Mouse (Mus musculus) cerebellum, adult (tissue): ENCODE data around the gene Plxnd1.

Experiments used
- ATAC-seq: cut with Nextera tagmentation; 2 replicates; pipeline ENCODE4 v1.9.2; 2017; ENCODE audit warnings: mild to moderate bottlenecking, moderate library complexity, mixed read lengths; ENCODE audit not compliant: insufficient number of reproducible peaks, low FRiP score, low TSS enrichment

Plxnd1 gene

GRCm38 (mm10) chr6:115994877-115995520 is at the start of gene Plxnd1:
Plxnd1 (minus strand) TSS chr6:115995005.
- ATAC-seq, result peak; percentile 47; the same call in 1 of the 2 replicates

GRCm38 (mm10) chr6:116044039-116044438 is 49.2 kb upstream of the Plxnd1 start:
- no peak for ATAC-seq

DNA sequence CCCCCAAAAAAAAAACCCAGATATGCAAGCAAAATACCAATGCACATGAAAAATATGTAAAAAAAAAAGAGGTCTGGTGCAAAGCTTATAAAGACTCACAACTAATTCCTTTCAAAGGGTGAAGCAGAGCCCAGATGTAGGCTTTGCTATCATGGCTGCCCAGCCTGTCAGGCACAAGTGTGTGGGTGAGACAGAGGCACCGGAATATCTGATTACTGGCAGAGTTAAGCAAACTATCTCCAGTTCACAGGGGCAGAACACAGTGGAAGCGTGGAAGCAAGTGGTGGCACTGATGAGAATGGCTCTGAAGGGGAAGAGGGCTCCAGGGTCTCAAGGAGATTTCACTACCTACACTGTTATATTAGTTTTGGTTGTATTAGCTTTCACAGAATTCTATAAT is 43.4 kb upstream of the Plxnd1 start:
- ATAC-seq, result no peak

GRCm38 (mm10) chr6:116037281-116037831 is 42.6 kb upstream of the Plxnd1 start:
- peak; percentile 74 for ATAC-seq

- ATAC-seq, result no peak
These were observed 41.8 kb upstream of the Plxnd1 start for GRCm38 (mm10) chr6:116036555-116036954.

- ATAC-seq, result no peak
These were observed 36.2 kb upstream of the Plxnd1 start for GRCm38 (mm10) chr6:116031052-116031451.

DNA sequence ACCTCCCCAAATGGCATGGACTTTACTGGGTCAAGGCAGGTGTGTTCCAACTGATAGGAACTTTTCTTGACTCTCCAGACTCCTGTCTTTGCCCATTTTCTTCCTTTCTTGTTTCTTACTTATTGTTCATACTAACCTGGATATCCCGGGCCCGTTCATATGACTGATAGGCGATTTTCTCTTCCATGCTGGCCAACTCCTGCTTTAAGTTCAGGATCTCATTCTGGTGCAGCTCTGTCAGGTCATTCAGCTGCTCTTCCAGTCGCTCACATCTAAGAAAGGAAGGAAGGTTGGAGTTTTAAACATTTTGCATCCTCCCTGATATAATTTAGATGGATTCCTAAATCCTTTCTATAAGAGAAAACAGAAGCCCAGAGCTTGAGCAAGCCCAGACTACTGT is 29.9 kb upstream of the Plxnd1 start:
- ATAC-seq, result no peak

DNA sequence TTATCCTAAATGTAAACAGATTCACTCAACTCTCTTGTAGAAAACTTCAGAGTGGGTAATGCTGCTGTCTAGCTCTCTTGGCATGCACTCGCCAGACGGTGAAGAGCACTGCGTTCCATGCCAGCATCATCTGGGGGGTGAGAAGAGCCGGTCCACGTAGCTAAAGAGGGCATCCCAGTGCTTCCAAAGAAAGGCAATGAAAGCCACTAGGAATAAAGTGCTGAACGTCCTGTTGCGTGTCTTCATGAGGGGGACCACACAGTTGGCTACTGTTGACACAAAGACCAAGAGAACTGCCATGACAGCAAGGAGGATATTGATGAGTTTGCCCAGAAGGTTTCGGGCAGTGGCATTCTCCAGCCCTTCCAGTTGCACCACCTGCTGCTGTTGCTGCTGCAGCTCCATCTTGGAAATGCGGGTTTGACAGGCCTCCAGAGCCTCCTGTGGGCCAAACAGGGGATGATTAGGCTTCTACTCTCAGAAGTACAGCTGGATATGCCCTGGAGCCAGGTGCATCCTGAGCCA is 27.2 kb upstream of the Plxnd1 start:
- ATAC-seq, result peak; percentile 31; the same call in 1 of the 2 replicates

DNA sequence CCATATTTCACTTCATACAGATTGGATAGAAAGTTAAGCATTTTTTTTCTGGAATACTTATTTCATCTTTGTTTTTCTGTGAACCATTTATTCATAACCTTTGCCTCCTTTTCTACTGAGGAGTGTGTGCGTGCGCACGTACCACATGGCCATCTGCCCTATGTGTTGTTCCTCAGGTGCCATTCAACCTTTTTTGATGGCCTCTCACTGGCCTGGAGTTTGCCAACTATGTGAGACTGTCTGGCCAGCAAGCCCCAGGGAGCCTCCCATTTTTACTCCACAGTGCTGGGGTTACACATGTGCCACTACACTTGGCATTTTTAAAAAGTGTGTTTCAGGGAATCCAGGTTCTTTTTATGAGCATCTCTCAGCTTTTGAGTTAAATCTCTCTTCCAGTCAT is 21.1 kb upstream of the Plxnd1 start:
- no peak for ATAC-seq

DNA sequence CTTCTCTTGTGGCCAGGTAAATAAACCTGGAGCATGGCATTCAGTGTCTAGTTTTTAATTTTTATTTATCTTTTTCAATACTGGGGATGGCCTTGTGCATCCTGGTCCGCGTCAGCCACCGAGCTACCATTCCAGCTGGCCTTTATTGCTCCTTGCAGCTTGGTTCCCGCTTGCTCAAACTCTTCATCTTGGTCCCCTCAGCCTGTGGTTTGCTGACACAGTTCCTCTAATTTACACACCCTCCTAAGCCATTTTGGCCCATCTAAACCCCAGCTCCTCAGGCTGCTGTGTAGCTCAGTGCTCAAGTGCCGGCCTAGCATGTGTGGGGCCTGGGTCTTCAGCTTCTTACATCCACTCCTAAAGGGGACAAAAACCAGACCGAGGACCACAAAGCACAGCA is 19.3 kb upstream of the Plxnd1 start:
- no peak for ATAC-seq

- ATAC-seq, result no peak
These were observed 18.9 kb upstream of the Plxnd1 start for GRCm38 (mm10) chr6:116013687-116014086.

GRCm38 (mm10) chr6:116010541-116010940 is 15.7 kb upstream of the Plxnd1 start:
- peak; percentile 32; the same call in 1 of the 2 replicates for ATAC-seq

- no peak for ATAC-seq
These were observed 14.6 kb upstream of the Plxnd1 start for GRCm38 (mm10) chr6:116009426-116009825.

GRCm38 (mm10) chr6:116007561-116008173 is 12.9 kb upstream of the Plxnd1 start:
- 0 out of 2 replicates have a peak, but pooled peaks have one; percentile 37 for ATAC-seq

- ATAC-seq, result no peak
These were observed 11.9 kb upstream of the Plxnd1 start for GRCm38 (mm10) chr6:116006731-116007130.

DNA sequence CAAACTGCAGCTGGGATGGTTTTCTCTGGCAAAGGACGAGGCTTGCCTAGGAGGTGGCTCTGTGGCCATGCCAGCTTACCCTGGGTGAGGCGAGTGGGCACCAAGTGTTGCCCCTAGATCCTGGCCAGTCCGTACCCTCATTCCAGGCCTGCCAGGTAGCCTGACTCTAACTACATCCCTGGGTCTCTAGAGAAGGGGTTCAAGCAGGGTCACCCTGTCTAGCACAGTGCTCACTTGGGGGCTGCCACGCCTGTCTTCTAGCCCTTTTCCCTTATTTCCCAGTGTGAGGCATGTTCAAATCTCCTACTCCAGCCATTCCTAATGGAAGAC is 11.1 kb upstream of the Plxnd1 start:
- no peak for ATAC-seq

DNA sequence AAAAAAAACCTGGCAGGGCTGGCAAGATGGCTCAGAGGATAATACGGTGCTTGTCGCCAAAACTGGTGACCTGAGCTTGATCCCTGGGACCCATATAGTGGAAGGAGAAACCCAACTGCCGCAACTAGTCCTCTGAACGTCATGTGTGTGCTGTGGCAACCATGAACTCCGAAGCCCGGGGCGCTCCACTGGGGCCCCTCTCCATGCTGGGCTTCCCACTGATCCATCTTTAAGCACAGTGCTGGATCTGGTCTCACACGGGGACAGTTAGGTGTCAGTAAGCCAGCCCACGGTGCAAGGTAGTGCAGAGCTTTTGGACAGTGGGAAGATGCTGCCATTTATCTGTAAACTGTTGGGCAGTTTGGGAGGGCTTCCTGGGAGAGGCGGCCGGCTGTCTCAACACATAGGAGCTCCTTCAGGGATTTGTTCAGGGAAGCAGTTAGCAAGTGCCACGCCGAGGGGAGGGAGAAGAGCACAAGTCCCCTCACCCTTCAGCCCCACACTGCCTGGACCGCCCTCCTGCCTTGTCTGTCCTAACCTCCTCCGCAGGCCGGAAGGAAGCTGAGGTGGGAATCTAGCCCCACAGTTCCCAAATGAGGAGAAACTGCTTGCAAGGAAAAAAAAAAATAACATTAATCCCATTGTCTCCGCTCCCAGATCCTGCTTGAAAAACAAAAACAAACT is 10.6 kb upstream of the Plxnd1 start:
- ATAC-seq, result no peak

GRCm38 (mm10) chr6:116004716-116005115 is 9.9 kb upstream of the Plxnd1 start:
- ATAC-seq, result no peak

DNA sequence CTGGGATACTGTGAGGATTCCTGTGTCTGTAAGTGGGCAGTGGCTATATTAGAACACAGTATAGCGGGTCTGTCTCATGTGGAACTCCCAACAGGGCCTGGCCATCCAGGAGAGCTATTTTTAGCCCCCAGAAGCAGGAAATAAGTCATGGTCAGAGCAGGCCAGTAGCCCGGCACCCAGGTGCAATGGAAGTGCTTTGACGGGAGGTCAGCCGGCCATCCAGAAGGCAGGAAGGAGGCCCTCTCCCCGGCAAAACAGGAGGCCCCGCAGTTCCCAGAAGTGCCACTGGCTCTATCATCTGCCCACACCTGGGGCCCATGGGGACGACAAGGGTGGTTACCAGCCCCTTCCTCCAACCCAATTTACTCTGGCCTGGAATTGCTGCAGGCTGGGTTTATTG is 9.3 kb upstream of the Plxnd1 start:
- ATAC-seq, result no peak

DNA sequence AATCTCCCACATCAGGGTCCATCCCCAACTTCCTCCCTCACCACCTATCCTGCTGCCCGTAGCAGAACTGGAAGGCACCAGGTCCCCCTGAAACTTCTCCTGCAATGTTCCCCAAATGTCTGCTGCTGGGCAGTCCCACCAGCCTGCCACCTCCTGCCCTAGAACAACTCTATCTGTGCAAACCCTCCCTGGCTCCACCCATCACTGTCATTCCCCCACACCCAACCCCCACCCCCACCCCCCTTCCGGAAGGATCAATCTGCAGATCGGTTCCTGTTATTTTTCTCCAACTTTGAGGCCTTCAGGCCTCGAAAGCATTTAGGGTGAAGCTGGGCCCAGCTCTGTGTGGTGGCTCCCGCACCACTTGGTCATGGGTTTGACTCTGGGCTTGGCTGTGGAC is 8.7 kb upstream of the Plxnd1 start:
- no peak for ATAC-seq
